Mouse (Mus musculus): ENCODE results near the gene Ddx25. TPM values are rescaled to one million over a fixed set of nuclear protein-coding genes. Genes with fewer than 3 reads are reported as not detected.

The Ddx25 gene
- total and polyA plus RNA-seq, 3 experiments: 0.33 to 0.85 (median 0.44) TPM

GRCm38 (mm10) chr9:35493033-35493732 is 65.1 kb downstream of the Ddx25 start:
- no peaks in the 10 kb centered on the region for H3K9me3 ChIP-seq (replicated peaks; ENCODE audit: low read length)
- H3K4me2 ChIP-seq (ENCODE audit: insufficient read depth, low read depth, poor library complexity, severe bottlenecking): no peak overlapping the region
- DNase-seq (ENCODE audit: extremely low read depth): no peak
- in situ Hi-C loops (cut with MboI; ENCODE audit: low pct_ligation_motif_present, low pct_unique_long_range_greater_than_20kb, low sequenced_read_pairs): no loop called here
- TF ChIP-seq RCOR1 (conservative IDR thresholded peaks at IDR 0.05; ENCODE audit: low read depth, low read length) (no peak), CTCF (conservative IDR thresholded peaks at IDR 0.05 in 1 of 2, IDR thresholded peaks at IDR 0.05 in 1 of 2; ENCODE audit: low read depth in 2 of 2, low read length in 2 of 2) (no peak), RAD21 (IDR thresholded peaks at IDR 0.05; ENCODE audit: low read depth, low read length) (no peak), CHD1 (IDR thresholded peaks at IDR 0.05; ENCODE audit: low read depth, low read length) (no peak), SMC3 (IDR thresholded peaks at IDR 0.05; ENCODE audit: low read depth, low read length) (no peak), MXI1 (IDR thresholded peaks at IDR 0.05; ENCODE audit: low read depth, low read length) (no peak), MYC (IDR thresholded peaks at IDR 0.05; ENCODE audit: low read depth, low read length) (no peak), ETS1 (conservative IDR thresholded peaks at IDR 0.05; ENCODE audit: low read depth, low read length) (no peak), UBTF (IDR thresholded peaks at IDR 0.05; ENCODE audit: low read depth, low read length) (no peak), MEF2A (IDR thresholded peaks at IDR 0.05; ENCODE audit: borderline replicate concordance, low read depth, low read length) (no peak), IRF4 (IDR thresholded peaks at IDR 0.05; ENCODE audit: low read depth, low read length) (no peak), BHLHE40 (IDR thresholded peaks at IDR 0.05; ENCODE audit: low read depth, low read length) (no peak), NELFE (IDR thresholded peaks at IDR 0.05; ENCODE audit: low read depth, low read length) (no peak), JUN (IDR thresholded peaks at IDR 0.05; ENCODE audit: insufficient read depth, low read depth, low read length) (no peak), POLR2A (IDR thresholded peaks at IDR 0.05; ENCODE audit: low read depth, low read length) (no peak), MAX (IDR thresholded peaks at IDR 0.05; ENCODE audit: low read length) (no peak), TBP (conservative IDR thresholded peaks at IDR 0.05; ENCODE audit: low read depth, low read length) (no peak)
- peaks cover 9 to 60% of the 10 kb centered on the region in 2 experiments for H3K4me1 ChIP-seq (ENCODE audit: control insufficient read depth in 1 of 2, insufficient read depth in 2 of 2)
- no peaks in the 10 kb centered on the region for H3K79me2 ChIP-seq (replicated peaks; ENCODE audit: control insufficient read depth, extremely low read depth, insufficient read depth, poor library complexity, severe bottlenecking)
- no peaks in the 10 kb centered on the region for H3K27me3 ChIP-seq (replicated peaks)
- no peak overlapping the region for H3K27ac ChIP-seq (ENCODE audit: insufficient read depth, low read depth)
- dilution Hi-C loops (cut with MboI; ENCODE audit: extremely low pct_ligation_motif_present, extremely low pct_unique_long_range_greater_than_20kb, low sequenced_read_pairs): no loop called here
- peaks cover 0 to 9% of the 10 kb centered on the region in 2 experiments for H3K36me3 ChIP-seq (replicated peaks in 1 of 2; ENCODE audit: control insufficient read depth in 1 of 2, insufficient read depth in 1 of 2, low read length in 1 of 2)
- no peak overlapping the region for H3K9ac ChIP-seq (ENCODE audit: insufficient read depth, low read depth)
- H3K4me3 ChIP-seq (replicated peaks in 1 of 3; ENCODE audit: low read depth in 2 of 3, low read length in 2 of 3, poor library complexity in 1 of 3): no peak overlapping the region

GRCm38 (mm10) chr9:35491109-35491866 is 67.0 kb downstream of the Ddx25 start:
- no peaks in the 10 kb centered on the region for H3K79me2 ChIP-seq (replicated peaks; ENCODE audit: control insufficient read depth, extremely low read depth, insufficient read depth, poor library complexity, severe bottlenecking)

More at GRCm38 (mm10) chr9:35491109-35491866, 67.0 kb downstream of the Ddx25 start:
- in situ Hi-C loops (cut with MboI; ENCODE audit: low pct_ligation_motif_present, low pct_unique_long_range_greater_than_20kb, low sequenced_read_pairs) (no loop called here), dilution Hi-C loops (cut with MboI; ENCODE audit: extremely low pct_ligation_motif_present, extremely low pct_unique_long_range_greater_than_20kb, low sequenced_read_pairs) (no loop called here)
- TF ChIP-seq RCOR1 (conservative IDR thresholded peaks at IDR 0.05; ENCODE audit: low read depth, low read length) (no peak), TCF12 (IDR thresholded peaks at IDR 0.05; ENCODE audit: low read depth, low read length) (no peak), MAX (IDR thresholded peaks at IDR 0.05; ENCODE audit: low read length) (no peak), JUN (IDR thresholded peaks at IDR 0.05; ENCODE audit: insufficient read depth, low read depth, low read length) (no peak), EP300 (IDR thresholded peaks at IDR 0.05; ENCODE audit: low read length) (no peak), MEF2A (IDR thresholded peaks at IDR 0.05; ENCODE audit: borderline replicate concordance, low read depth, low read length) (no peak), ZC3H11A (IDR thresholded peaks at IDR 0.05; ENCODE audit: low read depth, low read length) (no peak), ZMIZ1 (IDR thresholded peaks at IDR 0.05; ENCODE audit: low read depth, low read length) (no peak), JUND (conservative IDR thresholded peaks at IDR 0.05; ENCODE audit: low read depth, low read length) (no peak), ETS1 (conservative IDR thresholded peaks at IDR 0.05; ENCODE audit: low read depth, low read length) (no peak), CHD1 (IDR thresholded peaks at IDR 0.05; ENCODE audit: low read depth, low read length) (no peak), POLR2AphosphoS2 (IDR thresholded peaks at IDR 0.05; ENCODE audit: low read depth, low read length) (no peak), E2F4 (IDR thresholded peaks at IDR 0.05; ENCODE audit: insufficient replicate concordance, low read depth, low read length) (no peak), RAD21 (IDR thresholded peaks at IDR 0.05; ENCODE audit: low read depth, low read length) (no peak), NELFE (IDR thresholded peaks at IDR 0.05; ENCODE audit: low read depth, low read length) (no peak), TBP (conservative IDR thresholded peaks at IDR 0.05; ENCODE audit: low read depth, low read length) (no peak), POLR2A (IDR thresholded peaks at IDR 0.05; ENCODE audit: low read depth, low read length) (no peak)
- no peak overlapping the region for H3K9ac ChIP-seq (ENCODE audit: insufficient read depth, low read depth)
- H3K27ac ChIP-seq (ENCODE audit: insufficient read depth, low read depth): no peak overlapping the region
- DNase-seq (ENCODE audit: extremely low read depth): no peak
- H3K9me3 ChIP-seq (replicated peaks; ENCODE audit: low read length): no peaks in the 10 kb centered on the region
- peaks cover 0 to 16% of the 10 kb centered on the region in 2 experiments for H3K36me3 ChIP-seq (replicated peaks in 1 of 2; ENCODE audit: control insufficient read depth in 1 of 2, insufficient read depth in 1 of 2, low read length in 1 of 2)
- peaks cover 9 to 59% of the 10 kb centered on the region in 2 experiments for H3K4me1 ChIP-seq (ENCODE audit: control insufficient read depth in 1 of 2, insufficient read depth in 2 of 2)
- no peak overlapping the region for H3K4me2 ChIP-seq (ENCODE audit: insufficient read depth, low read depth, poor library complexity, severe bottlenecking)
- no peaks in the 10 kb centered on the region for H3K27me3 ChIP-seq (replicated peaks)
- H3K4me3 ChIP-seq (replicated peaks in 1 of 3; ENCODE audit: low read depth in 2 of 3, low read length in 2 of 3, poor library complexity in 1 of 3): no peak overlapping the region
